Mouse (Mus musculus): ENCODE data around the gene Cdh1.

- TF ChIP-seq CTCF (IDR thresholded peaks at IDR 0.05; ENCODE audit: low read depth): no peak
- no peak for TF ChIP-seq EP300 (IDR thresholded peaks at IDR 0.05; ENCODE audit: low read depth)
Observed at GRCm38 (mm10) chr8:106697748-106698248, 94.6 kb downstream of the Cdh1 start.

All from liver, embryonic 14.5 days (tissue).